Mouse (Mus musculus): ENCODE data around the gene Cap2. TPM values are rescaled to one million over a fixed set of nuclear protein-coding genes. Genes with fewer than 3 reads are reported as not detected.

Gene Cap2
- polyA plus RNA-seq, 1 experiment = 0.16 TPM

DNA sequence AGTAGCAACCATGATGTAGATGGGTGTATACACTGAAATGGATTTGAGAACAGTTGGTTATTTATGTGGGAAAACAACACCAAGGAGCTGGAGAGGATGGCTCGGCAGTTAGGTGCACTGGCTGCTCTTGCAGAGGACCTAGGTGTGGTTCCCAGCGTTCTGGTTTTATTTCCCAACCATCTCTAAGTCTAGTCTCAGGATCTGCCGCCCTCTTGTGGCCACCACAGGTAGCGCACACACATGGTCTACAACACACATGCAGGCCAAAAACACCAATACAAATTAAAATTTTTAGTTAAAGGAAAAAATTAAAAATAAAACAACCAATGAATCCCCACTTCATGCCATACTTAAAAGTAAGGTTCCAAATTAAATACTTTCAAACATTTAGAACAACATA is 140.7 kb downstream of the Cap2 start:
- Histone ChIP-seq H3K79me3 (ENCODE audit: low read depth) (no peaks in the 10 kb centered on the region), H3K27me3 (ENCODE audit: control insufficient read depth, insufficient read depth, insufficient read length) (no peaks in the 10 kb centered on the region)

DNA sequence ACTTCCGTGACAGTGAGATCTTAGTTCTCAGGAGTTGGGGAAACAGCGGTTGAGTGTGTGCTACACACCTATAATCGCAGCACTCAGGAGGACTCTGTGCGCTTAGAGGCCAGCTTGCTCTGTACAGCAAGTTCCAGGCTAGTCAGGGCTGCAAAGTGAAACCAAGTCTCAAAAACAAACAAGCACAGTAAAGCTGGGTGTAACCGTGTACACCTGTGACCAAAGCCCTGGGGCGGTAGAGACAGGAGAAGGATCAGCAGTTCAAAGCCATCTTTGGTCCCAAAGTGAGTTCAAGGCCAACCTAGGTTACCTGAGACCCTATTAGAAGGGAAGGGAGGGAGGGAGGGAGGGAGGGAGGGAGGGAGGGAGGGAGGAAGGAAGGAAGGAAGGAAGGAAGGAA is 142.5 kb downstream of the Cap2 start:
- TF ChIP-seq USF1 (IDR thresholded peaks at IDR 0.05; ENCODE audit: low read depth) (no peak), MYOD1 (IDR thresholded peaks at IDR 0.05; ENCODE audit: control insufficient read depth, insufficient read length, low read depth) (no peak), FOSL1 (IDR thresholded peaks at IDR 0.05; ENCODE audit: insufficient read depth, low read length, poor library complexity, severe bottlenecking) (no peak), MYOG (IDR thresholded peaks at IDR 0.05; ENCODE audit: control insufficient read depth, extremely low read depth, insufficient read length) (no peak), CTCF (IDR thresholded peaks at IDR 0.05; ENCODE audit: control insufficient read depth, insufficient read depth, insufficient read length) (no peak), CEBPB (IDR thresholded peaks at IDR 0.05; ENCODE audit: low read depth) (no peak), MAX (IDR thresholded peaks at IDR 0.05) (no peak)
- no peaks in the 10 kb centered on the region for H3K36me3 ChIP-seq (ENCODE audit: control insufficient read depth, insufficient read depth)
- no peak overlapping the region for H3ac ChIP-seq (ENCODE audit: control insufficient read depth, insufficient read length, low read depth)
- no peaks in the 10 kb centered on the region for H3K79me3 ChIP-seq (ENCODE audit: low read depth)
- H3K27me3 ChIP-seq (ENCODE audit: control insufficient read depth, insufficient read depth, insufficient read length) = no peaks in the 10 kb centered on the region
- H3K4me3 ChIP-seq (ENCODE audit: insufficient read depth, poor library complexity, severe bottlenecking) = no peak overlapping the region
- no peaks in the 10 kb centered on the region for H3K79me2 ChIP-seq (ENCODE audit: control insufficient read depth, insufficient read depth)

More for the DNA sequence above, 140.7 kb downstream of the Cap2 start:
- H3ac ChIP-seq (ENCODE audit: control insufficient read depth, insufficient read length, low read depth) = no peak overlapping the region
- H3K79me2 ChIP-seq (ENCODE audit: control insufficient read depth, insufficient read depth) = no peaks in the 10 kb centered on the region
- TF ChIP-seq MYOD1 (IDR thresholded peaks at IDR 0.05; ENCODE audit: control insufficient read depth, insufficient read length, low read depth) = no peak
- no peak for TF ChIP-seq MYOG (IDR thresholded peaks at IDR 0.05; ENCODE audit: control insufficient read depth, extremely low read depth, insufficient read length)
- no peak for TF ChIP-seq USF1 (IDR thresholded peaks at IDR 0.05; ENCODE audit: low read depth)
- TF ChIP-seq CEBPB (IDR thresholded peaks at IDR 0.05; ENCODE audit: low read depth) = no peak
- TF ChIP-seq MAX (IDR thresholded peaks at IDR 0.05) = no peak
- no peaks in the 10 kb centered on the region for H3K36me3 ChIP-seq (ENCODE audit: control insufficient read depth, insufficient read depth)
- no peak overlapping the region for H3K4me3 ChIP-seq (ENCODE audit: insufficient read depth, poor library complexity, severe bottlenecking)

DNA sequence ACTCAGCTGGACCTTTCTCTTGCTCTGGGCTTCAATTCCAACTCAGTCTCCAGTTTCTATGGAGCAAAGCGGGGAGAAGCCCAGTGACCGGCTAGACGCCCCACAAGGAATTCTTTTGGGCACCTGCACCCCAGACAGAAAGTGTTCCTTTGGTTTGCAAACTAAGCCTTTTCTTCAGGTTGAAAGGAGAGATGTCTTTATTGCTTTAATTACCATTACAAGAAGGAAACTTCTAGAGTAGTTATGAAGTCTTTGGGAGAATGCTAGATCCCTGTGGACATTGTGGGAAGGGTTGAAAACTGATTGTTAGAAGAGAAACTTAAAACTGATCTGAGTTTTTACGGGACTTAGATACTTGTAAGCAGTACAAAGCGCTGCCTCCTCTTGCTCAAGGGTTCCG is 143.8 kb downstream of the Cap2 start:
- TF ChIP-seq USF1 (IDR thresholded peaks at IDR 0.05; ENCODE audit: low read depth) (no peak), MYOG (IDR thresholded peaks at IDR 0.05; ENCODE audit: control insufficient read depth, extremely low read depth, insufficient read length) (no peak), FOSL1 (IDR thresholded peaks at IDR 0.05; ENCODE audit: insufficient read depth, low read length, poor library complexity, severe bottlenecking) (no peak), MYOD1 (IDR thresholded peaks at IDR 0.05; ENCODE audit: control insufficient read depth, insufficient read length, low read depth) (no peak), CTCF (IDR thresholded peaks at IDR 0.05; ENCODE audit: control insufficient read depth, insufficient read depth, insufficient read length) (no peak), CEBPB (IDR thresholded peaks at IDR 0.05; ENCODE audit: low read depth) (no peak), MAX (IDR thresholded peaks at IDR 0.05) (no peak)
- no peaks in the 10 kb centered on the region for H3K36me3 ChIP-seq (ENCODE audit: control insufficient read depth, insufficient read depth)

DNA sequence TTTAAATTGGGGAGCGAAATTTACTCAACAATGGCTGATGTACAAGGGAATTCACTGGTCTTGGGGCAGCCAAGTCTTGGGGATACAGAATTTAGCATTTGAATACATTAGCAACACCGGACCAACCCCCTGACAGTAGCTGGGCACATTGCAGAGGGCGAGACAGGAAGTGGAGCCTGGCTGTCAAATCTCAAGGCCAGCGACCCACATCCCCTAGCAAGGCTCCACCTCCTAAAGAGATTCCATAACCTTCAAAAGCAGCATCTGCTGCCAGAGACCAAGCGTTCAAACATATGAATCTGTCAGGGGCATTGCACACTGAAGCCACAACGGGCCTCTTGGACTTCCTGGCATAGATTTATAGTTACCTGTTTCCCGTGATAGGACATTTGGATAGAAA is 150.2 kb downstream of the Cap2 start:
- Histone ChIP-seq H3ac (ENCODE audit: control insufficient read depth, insufficient read length, low read depth) (no peak overlapping the region), H3K79me3 (ENCODE audit: low read depth) (no peaks in the 10 kb centered on the region), H3K4me3 (ENCODE audit: insufficient read depth, poor library complexity, severe bottlenecking) (no peak overlapping the region), H3K79me2 (ENCODE audit: control insufficient read depth, insufficient read depth) (no peaks in the 10 kb centered on the region), H3K27me3 (ENCODE audit: control insufficient read depth, insufficient read depth, insufficient read length) (no peaks in the 10 kb centered on the region), H3K36me3 (ENCODE audit: control insufficient read depth, insufficient read depth) (no peaks in the 10 kb centered on the region)
- no peak for TF ChIP-seq CTCF (IDR thresholded peaks at IDR 0.05; ENCODE audit: control insufficient read depth, insufficient read depth, insufficient read length)
- TF ChIP-seq USF1 (IDR thresholded peaks at IDR 0.05; ENCODE audit: low read depth) = no peak
- TF ChIP-seq MAX (IDR thresholded peaks at IDR 0.05) = no peak
- no peak for TF ChIP-seq CEBPB (IDR thresholded peaks at IDR 0.05; ENCODE audit: low read depth)

More for the DNA sequence above, 143.8 kb downstream of the Cap2 start:
- Histone ChIP-seq H3K27me3 (ENCODE audit: control insufficient read depth, insufficient read depth, insufficient read length) (no peaks in the 10 kb centered on the region), H3ac (ENCODE audit: control insufficient read depth, insufficient read length, low read depth) (no peak overlapping the region), H3K4me3 (ENCODE audit: insufficient read depth, poor library complexity, severe bottlenecking) (no peak overlapping the region), H3K79me2 (ENCODE audit: control insufficient read depth, insufficient read depth) (no peaks in the 10 kb centered on the region), H3K79me3 (ENCODE audit: low read depth) (no peaks in the 10 kb centered on the region)

DNA sequence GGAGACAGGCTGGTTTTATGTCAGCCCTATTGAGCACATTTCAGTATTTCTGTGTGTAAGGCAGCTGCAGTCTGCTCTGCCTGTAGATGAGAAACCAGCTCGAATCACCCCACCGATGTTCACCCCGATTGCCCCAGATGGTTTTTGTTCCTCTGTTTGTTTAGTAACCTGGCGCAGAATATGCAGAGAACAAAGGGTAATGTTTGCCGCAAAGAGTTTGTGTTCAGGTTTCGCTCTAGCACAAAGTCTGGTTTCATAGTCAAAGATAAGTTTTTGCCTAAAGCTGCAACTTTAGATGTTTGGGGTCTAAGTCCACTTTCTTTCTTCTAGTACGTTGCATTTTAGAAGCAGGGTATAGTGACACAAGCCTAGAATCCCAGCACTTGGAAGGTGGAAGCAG is 151.0 kb downstream of the Cap2 start:
- Histone ChIP-seq H3K36me3 (ENCODE audit: control insufficient read depth, insufficient read depth) (no peaks in the 10 kb centered on the region), H3ac (ENCODE audit: control insufficient read depth, insufficient read length, low read depth) (no peak overlapping the region), H3K79me2 (ENCODE audit: control insufficient read depth, insufficient read depth) (no peaks in the 10 kb centered on the region), H3K79me3 (ENCODE audit: low read depth) (no peaks in the 10 kb centered on the region), H3K27me3 (ENCODE audit: control insufficient read depth, insufficient read depth, insufficient read length) (no peaks in the 10 kb centered on the region), H3K4me3 (ENCODE audit: insufficient read depth, poor library complexity, severe bottlenecking) (no peak overlapping the region)
- TF ChIP-seq USF1 (IDR thresholded peaks at IDR 0.05; ENCODE audit: low read depth) = no peak
- no peak for TF ChIP-seq MYOD1 (IDR thresholded peaks at IDR 0.05; ENCODE audit: control insufficient read depth, insufficient read length, low read depth)
- TF ChIP-seq MYOG (IDR thresholded peaks at IDR 0.05; ENCODE audit: control insufficient read depth, extremely low read depth, insufficient read length) = no peak
- no peak for TF ChIP-seq MAX (IDR thresholded peaks at IDR 0.05)

DNA sequence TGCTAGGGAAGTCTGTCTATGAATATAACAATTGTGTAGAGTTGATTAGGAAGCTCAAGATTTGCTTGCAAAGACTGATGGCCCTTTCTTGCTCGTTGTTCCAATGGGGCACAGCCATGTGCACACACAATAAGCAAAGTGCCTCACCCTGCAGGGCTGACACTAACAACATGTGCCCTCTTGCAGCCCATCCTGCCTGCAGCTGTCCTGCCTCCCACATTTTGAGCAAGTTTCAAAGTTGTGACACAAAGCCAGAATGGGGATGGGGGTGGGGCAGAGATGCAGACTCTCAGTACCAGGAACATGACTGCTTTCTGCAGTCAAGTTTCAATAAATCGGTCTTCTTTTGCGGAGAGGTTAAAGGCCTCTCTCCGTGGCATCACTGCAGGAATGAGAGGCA is 152.0 kb downstream of the Cap2 start:
- no peak overlapping the region for H3K4me3 ChIP-seq (ENCODE audit: insufficient read depth, poor library complexity, severe bottlenecking)
- no peaks in the 10 kb centered on the region for H3K27me3 ChIP-seq (ENCODE audit: control insufficient read depth, insufficient read depth, insufficient read length)
- H3K79me2 ChIP-seq (ENCODE audit: control insufficient read depth, insufficient read depth) = no peaks in the 10 kb centered on the region
- no peaks in the 10 kb centered on the region for H3K79me3 ChIP-seq (ENCODE audit: low read depth)
- no peaks in the 10 kb centered on the region for H3K36me3 ChIP-seq (ENCODE audit: control insufficient read depth, insufficient read depth)
- no peak overlapping the region for H3ac ChIP-seq (ENCODE audit: control insufficient read depth, insufficient read length, low read depth)
- no peak for TF ChIP-seq CTCF (IDR thresholded peaks at IDR 0.05; ENCODE audit: control insufficient read depth, insufficient read depth, insufficient read length)
- no peak for TF ChIP-seq USF1 (IDR thresholded peaks at IDR 0.05; ENCODE audit: low read depth)
- no peak for TF ChIP-seq MYOG (IDR thresholded peaks at IDR 0.05; ENCODE audit: control insufficient read depth, extremely low read depth, insufficient read length)
- TF ChIP-seq FOSL1 (IDR thresholded peaks at IDR 0.05; ENCODE audit: insufficient read depth, low read length, poor library complexity, severe bottlenecking) = no peak
- no peak for TF ChIP-seq MAX (IDR thresholded peaks at IDR 0.05)
- no peak for TF ChIP-seq MYOD1 (IDR thresholded peaks at IDR 0.05; ENCODE audit: control insufficient read depth, insufficient read length, low read depth)
- no peak for TF ChIP-seq CEBPB (IDR thresholded peaks at IDR 0.05; ENCODE audit: low read depth)

Data from C2C12 (cell line).